Mouse (Mus musculus): Measurements from ENCODE around the gene Capn9.

Gene Capn9

DNA sequence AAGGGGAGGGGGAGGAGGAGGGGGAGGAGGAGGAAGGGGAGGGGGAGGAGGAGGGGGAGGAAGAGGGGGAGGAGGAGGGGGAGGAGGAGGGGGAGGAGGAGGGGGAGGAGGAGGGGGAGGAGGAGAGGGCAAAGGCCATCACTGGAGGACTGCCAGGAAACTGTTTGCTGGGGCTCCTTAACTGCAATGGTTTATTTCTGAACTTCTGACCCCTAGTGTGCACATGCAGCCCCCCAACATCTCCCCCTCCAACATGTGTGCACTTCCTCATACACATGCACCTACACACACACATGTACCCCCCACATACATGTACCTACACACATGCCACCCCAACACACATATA lies 3.5 kb upstream of the Capn9 start:
- peak in 1 of 2 experiments; percentile 56 for DNase-seq

DNA sequence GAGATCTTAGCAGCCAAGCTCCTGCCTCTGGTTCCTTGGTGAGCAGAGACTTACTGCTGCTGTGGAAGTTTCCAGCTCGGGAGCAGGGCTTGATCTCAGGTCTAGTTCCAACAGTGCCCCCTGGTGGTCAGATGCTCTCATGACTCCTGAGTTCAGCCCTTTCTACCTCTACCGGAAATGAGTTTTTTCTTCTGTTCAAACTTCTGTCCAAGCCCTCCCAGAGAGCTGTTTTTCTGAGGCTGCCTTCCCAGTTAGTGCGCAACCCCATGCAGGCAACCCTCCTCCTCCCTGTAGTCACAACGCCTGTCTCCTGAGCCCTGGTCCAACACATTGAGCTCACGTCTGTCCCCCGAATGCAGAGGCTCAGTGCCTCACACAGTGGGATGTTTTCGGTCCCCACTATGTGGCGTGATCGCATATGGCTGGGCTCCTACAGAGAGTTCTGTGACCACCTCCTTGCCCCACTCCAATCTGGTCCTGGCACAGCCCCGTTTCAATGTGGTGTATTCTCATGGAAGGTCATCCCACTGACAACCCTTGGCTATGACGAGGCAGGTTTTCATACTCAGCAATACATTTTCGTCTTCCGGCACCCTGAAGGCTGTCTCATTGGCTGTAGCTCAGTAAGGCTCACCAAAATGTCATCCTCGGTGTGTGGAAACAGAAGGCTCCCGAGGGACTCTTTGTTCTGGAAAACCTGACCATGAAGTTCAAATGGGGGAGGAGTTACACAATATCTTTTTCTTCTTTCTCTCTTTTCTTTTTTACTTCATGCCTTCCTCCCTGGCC lies 2.2 kb upstream of the Capn9 start:
- peak; percentile 90 to 95 for DNase-seq

DNA sequence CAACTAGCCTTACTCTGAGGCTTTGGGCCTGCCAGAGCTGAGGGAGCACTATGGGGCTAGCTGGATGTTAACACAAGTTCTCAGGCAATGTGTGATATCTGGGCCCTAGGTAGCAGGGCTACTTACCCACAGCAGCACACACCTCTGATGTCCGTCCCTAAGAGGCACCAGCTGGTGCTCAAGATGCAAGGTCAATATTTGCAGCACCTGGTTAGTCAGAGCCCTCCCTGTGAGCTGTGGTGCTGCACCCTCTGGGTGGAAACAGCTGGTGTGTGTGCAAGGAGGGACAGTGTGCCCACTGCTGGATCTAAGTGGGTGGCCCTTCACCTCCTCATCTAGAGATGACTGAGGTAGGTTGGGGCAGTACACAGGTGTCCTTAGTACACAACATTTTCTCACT lies 840 bp downstream of the Capn9 start:
- DNase-seq: peak in 1 of 2 experiments; percentile 7

DNA sequence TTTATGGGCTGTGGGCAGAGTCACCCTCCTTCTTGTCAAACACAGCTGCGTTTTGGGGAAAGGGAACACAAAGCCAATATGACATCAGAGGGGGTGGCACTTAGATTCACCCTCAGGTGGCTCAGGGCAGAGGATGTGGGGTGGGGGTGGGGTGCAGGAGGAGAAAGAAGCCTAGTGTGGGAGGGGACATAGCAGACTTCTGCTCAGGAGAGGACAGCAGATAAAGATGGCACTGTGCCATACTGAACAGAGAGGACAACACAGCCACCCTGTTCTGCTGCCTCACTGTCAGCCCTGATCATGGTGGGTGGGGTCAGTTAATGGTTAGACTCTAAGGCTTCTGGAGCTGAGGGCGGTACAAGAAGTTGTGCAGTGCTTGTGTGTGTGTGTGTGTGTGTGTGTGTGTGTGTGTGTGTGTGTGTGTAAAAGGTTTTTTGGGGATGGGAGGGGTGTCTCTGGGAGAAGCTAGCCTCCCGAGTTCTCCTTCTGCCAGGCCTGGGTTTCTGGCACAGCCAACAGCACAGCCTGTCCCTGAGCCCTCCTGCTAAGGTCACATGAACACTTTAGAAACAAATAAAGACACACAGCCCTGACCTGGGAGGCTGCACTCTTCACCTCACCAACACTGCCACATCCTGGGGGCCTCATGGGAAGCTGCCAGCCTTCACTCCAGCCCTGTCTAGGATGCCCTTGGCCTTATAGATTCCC lies 10.0 kb downstream of the Capn9 start:
- DNase-seq: peak in 1 of 2 experiments; percentile 63

DNA sequence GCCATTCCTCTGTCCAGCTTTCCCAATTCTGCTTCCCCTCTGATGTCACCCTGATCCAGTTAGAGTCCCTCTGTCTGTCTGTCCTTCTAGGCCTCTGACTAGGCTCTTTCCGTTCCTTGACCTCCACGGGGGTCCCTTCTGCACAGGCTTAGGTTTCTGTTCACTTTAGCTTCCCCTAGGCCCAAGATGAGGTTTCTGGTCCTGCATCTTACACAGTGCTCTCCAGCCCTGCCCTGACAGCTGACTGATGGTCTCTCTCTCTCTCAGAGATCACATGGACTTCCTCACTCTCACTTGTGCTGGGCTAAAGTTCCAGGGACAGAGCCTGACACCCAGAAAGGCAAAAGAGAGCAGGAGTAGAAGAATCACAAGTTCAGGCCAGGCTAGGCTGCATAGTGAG lies 10.6 kb downstream of the Capn9 start:
- no peak for DNase-seq

DNA sequence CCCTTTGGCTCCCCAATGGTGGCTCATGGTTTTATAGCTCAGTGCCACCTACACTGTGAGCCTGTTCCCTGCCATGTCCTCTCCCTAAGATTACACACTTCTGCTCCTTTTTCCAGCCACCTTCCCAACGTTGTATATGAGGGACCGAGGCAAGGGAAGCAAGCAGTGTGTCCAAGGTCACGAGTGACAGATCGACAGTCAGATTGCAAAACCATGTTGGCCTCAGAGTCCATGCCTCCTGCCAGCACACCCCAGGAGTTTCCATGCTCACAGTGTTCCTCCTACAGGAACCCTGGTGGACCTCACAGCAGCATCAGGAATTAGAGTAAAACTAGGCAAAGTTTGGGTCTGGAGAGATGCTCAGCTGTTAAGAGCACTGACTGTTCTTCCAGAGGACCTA lies 13.5 kb downstream of the Capn9 start:
- DNase-seq: no peak

DNA sequence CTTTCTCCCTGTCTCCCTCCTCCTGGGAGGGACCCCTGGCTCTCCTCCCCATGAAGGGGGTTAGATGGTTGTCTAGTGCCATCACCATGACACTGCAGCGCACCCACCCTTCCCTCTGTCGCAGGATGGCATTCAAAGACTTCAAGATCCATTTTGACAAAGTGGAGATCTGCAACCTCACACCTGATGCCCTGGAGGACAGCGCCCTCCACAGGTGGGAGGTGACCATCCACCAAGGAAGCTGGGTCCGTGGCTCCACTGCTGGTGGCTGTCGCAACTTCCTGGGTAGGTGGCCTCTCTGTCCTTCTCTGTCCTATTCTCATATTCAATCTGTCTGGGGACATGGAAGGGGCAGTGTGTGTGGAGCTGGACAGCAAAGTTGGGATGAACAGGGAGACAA lies 28.2 kb downstream of the Capn9 start:
- DNase-seq: no peak

DNA sequence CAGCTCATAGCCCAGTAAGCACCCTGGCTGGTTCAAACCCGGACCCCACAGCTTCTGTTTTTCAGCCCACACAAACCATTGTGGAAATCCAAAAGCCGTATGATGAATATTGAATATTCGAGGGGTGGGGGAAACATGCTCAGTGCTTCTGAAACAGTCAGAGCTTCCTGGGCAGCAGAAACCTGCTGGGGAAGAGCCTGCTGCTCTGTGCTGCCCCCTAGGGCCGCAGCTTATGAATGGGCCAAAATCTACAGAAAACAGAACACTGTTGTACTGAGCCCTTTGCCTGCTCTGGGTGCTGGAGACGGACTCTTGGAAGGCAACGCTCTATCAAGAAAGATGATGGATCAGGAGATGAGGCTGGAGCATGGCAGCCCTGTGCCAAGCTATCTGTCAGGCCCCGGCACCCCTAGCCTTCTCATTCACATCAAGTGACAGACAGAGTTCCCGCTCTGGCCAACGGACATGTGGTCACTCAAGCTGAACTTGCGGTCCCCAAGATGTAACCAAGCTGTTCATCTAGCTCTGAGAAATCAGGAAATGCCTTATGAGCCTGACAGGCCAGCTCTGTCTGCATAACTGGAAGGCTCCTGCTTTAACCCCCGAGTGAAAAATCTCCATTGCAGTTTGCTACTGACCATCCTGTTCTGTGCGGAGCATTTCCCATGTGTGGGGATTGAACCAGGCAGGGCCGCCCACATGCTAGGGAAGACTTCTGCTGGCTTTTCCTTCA lies 32.5 kb downstream of the Capn9 start:
- no peak for DNase-seq

DNA sequence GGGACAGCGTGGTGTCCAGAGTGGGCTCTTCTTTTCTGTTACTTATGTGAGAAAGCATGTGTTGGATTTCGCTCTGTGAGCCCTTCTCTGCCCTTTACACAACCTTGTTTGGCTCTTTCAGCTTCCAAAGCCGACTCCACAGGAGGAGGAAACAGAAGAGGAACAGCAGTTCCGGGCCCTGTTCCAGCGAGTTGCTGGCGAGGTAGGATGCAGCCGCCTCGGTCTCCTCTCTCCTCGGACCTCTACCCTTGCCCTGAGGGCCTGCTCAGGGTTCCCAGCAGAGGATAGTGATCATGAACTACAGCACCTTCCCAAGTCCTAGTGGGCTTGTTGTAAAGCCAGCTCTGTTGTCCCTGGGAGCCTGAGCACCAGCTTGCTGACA lies 33.1 kb downstream of the Capn9 start:
- no peak for DNase-seq

DNA sequence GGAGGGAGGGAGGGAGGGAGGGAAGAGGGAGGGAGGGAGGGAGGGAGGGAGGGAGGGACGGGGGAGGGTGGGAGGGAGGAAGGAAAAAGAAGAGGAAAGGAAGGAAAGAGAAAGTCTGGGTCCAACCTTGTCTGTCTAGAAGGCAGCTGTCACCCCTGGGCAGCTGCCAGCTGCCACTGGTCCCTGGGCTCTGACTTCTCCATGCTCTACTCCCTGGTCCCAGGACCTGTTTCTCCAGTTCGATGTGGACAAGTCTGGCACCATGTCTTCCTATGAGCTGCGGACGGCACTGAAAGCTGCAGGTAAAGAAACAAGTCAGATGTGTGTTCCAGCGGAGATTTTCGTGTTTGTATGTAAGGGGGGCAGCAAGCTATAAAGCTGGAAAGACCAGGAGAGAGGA lies 38.4 kb downstream of the Capn9 start:
- DNase-seq: no peak

DNA sequence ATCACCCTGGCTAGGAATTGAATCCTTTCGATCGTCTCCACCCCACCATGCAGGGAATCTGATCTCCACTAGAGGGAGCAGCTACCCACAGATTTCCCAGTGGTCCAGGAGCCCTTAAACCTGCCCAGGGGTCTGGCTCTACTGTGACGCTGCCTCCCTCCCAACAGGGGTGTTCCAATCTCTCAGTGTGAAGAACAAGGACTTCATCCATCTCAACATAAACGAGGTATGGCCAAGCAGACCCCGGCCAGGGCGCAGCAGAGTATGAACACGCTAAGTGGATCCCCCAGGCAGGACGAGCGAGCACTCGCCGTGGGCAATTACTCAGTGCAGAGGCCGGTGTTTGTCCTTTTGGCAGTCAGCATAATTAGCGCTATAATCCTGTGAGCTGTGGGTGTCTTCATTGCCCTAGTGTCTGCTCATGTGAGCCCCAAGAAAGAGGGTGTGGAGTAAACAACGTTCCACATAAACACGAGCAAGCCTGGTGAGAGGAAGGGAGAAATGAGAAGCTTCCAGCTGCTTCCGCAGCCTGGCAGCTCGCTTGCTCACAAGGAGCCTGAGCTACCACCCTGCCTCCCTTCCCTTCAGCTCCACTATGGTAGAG lies 41.5 kb downstream of the Capn9 start:
- peak; percentile 64 to 80 for DNase-seq

DNA sequence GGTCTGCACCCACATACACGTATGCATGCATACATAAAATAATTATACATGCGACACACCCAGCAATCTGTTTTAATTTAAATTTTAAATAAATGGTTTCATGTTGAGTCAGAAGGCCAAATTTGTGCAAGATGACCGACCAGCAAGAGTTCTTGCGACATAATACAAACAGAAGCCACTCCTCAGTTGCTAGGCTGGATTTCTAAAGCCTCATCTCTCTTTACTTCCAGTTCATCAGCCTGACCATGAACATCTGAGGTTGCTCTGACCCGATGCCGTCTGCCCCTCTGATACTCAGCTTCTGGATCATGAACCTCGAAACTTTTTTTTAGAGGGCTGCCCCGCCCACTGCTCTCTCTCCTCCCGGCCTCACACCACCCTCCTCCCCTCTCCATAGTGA lies 42.3 kb downstream of the Capn9 start:
- no peak for DNase-seq

DNA sequence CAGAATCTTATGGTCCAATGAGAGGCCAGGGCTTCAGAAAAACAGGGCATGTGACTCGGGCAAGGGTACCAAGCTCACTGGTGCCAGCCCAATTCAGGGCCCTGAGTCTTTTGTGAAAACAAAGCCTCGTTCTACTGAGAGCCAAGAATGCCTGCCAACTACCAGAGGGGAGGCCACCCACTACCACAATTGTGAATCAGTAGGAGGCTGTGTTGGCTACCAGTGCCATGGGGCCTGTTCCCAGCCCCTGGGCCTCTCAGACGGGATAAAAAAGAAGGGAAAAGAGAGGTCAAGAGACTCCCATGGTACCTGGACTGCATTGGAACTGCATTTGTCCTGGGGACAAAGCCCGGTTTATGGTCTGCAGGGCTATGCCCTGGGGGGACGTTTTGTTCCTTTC lies 45.3 kb downstream of the Capn9 start:
- DNase-seq: no peak

DNA sequence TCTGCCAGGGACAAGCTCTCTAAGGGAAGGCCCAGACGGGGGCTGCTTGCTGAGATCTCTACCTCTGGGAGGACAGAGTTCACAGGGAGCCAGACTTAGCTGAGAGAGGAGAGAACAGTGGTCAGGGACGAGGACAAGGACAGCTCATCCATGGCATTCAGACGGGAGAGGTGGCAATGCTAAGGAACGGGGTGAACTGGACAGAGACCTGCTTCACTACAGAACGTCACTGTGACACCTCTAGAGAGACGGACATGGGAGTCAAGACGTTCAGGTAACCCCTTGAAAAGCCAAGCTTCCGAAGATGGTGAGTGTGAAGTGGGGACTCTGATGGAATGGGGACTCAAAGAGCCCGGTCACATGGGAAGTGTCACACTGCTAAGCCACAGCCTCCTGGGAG lies 50.3 kb downstream of the Capn9 start:
- no peak for DNase-seq

DNA sequence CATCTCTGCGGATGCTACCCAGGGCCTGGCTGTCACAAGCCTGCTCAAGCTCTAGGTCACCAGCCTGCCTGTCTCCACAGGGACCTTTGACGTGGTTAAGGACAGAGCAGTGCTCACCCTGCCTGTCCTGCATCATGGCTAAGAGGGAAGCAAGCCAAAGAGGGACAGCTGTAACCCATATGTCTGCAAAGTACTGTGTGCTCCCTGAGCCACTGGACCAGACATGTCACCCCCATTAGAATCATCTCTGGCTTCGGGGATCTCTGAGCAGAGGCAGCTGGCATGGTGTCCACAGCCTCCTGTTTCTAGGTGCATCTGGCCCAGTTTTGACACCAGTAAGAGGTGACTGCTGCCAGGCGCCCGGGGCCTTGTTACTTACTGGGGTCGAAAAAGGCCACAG lies 54.6 kb downstream of the Capn9 start:
- peak in 1 of 2 experiments; percentile 44 for DNase-seq

DNA sequence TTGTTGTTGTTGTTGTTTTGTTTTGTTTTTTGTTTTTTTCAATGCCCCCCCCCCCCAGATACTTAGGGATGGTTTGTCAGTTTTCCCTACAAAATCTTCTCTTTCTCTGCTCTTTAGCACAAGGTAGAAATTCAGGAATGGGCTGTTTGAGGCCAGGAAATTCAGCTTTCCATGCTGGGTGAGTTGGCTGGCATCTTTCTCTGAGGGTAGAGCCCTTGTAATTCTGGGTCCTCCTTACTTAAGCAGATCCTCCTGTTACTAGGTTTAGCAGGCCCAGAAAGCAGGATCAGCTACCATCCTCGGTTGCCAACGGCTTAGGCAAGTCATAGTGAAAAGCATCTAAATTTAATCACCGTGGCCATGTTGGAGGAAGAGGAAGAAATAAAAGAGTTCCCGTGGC lies 55.0 kb downstream of the Capn9 start:
- no peak for DNase-seq

DNA sequence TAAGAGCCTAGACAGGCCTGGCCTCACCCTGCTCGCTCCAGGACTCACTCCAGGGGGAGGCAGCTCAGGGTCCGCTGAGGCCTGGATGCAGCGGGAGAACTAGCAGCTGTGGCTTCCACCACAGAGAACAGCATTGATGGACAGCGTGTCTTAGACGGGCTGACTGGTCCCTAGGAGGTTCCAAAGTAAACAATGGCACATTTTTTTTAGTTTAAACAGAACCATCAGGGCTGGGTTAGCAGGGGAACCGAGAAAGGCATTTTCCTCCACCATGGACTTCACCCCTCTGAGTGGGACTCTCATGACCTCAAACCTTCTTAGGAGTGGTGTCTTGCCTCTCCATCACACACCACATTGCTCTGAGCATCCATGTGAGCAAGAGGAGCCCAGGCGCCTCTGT lies 56.1 kb downstream of the Capn9 start:
- DNase-seq: no peak

DNA sequence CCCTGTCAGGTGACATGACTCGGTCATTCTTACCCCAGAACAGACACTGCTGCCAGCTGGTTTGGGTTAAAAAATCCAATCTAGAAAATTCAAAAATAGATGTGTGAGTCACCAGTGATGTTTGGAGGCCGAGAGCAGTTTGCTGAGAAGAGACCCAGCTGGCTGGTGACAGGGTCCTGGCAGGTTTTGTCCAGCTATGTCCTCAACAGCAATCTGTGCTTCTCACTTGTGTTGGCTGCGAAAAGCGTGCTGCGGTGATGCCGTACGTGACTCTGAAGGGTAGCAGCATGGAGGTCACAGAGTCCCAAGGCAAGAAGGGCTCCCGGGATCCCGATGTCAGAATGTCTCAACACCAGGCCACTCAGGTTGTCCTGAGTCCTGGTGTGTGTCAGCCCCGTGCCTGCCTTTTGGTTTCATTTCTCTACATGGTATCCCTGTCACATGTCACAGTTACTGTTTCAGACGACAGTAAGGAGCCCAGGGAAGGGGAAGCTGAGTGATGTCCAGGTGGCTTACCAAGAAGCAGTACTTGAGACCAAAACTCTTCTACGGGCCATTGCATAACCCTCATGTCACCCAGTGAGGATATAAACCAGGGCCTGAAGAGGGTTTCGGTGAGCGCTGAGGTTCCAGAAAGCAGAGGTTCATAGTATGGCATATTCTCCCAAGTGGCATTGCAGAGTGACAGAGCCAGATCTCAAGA lies 57.2 kb downstream of the Capn9 start:
- peak; percentile 59 to 69 for DNase-seq

DNA sequence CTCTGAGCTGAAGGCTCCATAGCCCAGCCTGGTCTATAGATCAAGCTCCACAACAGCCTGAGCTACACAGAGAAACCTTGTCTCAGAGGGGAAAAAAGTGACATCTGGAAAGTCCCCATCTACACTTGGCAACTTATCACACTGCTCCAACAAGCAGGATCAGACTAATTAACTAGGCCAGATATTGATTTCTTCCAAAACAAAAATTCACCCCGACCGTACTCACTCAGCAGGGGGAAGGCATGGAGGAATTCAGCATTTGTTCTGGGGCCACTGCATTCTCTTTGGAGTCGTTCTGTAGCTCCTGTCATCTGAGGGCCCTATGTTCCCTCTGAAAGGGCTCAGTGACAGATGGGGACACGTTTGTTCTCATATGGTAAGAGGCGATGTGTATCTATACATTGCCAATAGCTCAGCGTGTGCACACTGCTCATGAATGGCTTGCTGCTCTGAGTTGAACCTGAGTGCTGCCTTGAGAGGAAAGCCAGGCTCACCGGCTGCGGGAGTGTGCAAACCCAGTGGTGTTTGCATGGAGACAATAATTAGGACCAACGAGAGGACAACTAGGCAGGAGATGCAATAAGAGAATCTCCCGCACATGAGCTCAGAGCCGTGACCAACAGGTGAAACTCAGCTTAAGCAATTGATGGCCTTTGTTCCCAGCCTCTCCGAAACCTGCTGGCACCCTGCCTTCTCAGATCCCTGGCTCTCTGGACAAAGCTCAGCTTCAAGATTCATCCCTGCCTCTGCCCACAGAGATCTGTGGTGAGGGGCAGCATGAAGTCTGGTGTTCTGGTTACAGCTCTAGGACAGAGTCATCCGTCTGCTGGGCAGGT lies 58.7 kb downstream of the Capn9 start:
- no peak for DNase-seq

DNA sequence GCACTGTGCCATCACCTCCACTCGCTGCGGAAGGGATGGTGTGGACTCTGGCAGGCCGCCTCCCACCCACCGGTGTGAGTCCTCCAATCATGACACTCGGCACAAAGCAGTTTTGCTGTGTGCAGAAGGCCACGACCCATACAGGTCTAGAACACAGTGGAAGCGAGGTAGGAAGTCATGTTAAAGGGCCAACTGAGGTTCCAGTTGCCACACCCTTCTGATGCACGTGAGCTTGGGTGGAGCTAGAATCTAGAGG lies 59.3 kb downstream of the Capn9 start:
- no peak for DNase-seq

DNA sequence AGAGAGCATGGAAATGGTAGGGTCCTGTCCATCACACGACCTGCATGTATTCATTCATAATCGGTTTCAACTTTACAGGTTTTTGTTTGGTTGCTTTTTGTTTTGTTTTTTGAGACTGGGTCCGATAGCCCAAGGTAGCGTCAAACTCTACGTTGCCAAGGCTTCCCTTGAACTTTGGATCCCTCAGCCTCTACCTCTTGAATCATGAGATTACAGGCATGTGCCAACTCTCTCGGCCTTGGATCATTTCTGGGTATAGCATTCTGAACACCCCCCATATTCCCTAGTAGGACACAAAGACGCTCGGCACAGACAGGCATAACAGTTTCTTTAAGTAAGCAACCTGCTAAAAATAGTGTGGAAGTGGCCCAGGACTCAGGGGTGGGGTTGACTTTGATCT lies 65.7 kb downstream of the Capn9 start:
- DNase-seq: no peak
